Mouse (Mus musculus) kidney, postnatal 14 days (tissue): Measurements from ENCODE around the gene Gpn2.

Source experiments
- DNase-seq: peaks from one replicate; pipeline ENCODE4 v3.0.0; 2022; ENCODE audit warnings: mixed read lengths

Gene Gpn2

GRCm38 (mm10) chr4:133595538-133595937, 11.4 kb downstream of the Gpn2 start:
- no peak for DNase-seq

DNA sequence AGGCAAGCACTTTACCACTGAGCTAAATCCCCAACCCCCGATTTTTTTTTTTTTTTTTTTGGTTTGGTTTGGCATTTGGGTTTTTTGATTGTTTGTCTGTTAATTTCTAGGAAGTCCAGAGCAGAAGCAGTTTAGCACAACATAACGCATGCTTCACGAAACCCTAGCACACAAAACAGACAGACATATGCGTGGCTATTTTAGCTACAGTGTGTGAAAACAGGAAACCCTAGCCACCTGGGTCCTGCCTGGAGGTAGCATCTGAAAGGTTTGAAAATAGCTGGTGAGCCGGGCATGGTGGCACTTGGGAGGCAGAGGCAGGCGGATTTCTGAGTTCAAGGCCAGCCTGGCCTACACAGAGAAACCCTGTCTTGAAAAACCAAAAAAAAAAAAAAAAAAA, 11.9 kb downstream of the Gpn2 start:
- DNase-seq: no peak

- peak; percentile 43 for DNase-seq
These were observed 14.5 kb downstream of the Gpn2 start for GRCm38 (mm10) chr4:133598616-133599015.

DNA sequence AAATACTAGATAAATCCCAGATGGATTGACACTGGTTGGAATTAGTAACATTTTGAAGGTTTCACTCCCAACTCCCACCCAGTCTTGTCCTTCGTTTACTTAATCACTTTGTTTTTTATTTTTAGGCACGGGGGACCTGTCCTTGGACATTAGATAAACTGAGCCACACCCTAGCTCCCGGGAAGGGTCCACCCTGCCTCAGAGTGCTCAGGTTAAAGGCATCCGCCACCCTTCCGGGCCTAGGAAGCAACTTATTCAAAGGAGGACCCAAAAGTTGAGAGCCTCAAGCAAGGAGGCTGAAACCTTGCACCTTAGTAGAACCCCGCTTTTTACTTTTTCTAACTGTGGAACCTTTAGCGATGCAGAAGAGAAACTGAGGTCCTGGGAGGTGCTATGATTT, 15.0 kb downstream of the Gpn2 start:
- no peak for DNase-seq

DNA sequence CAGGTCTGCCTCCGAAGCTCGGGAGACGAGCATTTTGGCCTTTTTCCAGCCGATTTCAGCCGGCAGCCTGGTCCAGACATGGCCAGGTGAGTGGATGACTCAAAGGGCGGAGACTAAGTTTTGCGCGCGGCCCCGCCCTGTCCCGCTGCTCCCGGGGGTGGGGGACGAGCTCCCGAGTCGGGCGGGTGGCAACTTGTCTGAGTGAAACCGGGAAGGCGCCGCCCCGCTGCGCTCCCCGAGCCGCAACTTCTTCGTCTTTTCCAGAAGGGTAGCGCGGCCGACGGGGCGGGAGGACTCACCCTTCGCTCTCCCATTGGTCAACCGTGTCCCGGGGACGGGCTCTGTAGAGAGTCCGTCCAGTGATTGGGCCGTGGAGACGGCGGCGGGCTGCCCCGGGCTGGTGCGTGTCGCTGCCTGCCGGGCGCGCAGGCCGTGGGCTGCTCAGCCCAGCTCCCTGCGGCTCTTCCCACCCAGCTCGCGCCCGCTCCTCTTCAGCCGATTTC, 15.5 kb downstream of the Gpn2 start:
- DNase-seq: peak; percentile 95

DNA sequence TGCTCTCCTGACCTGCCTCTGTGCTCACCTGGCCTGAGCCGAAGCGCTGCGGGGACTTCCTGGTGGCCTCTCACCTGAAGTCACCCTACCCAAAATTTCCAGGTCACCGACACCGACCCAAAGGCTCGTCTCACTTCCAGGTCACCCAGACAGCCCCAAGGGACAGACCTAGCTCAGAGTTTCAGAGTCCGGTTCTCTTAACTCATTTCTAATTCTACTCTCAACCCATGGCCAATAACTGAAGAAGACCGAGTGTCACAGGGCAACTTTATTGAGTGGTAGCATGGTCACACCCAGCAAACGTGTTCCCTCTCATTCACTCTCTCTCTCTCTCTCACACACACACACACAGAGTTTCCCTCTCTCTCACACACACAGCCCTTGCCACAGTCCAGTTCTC, 16.1 kb downstream of the Gpn2 start:
- DNase-seq: no peak

GRCm38 (mm10) chr4:133601721-133602218, 17.6 kb downstream of the Gpn2 start, which contains the start of gene Sfn:
Sfn (minus strand) TSS chr4:133602168.
- peak; percentile 79 for DNase-seq

GRCm38 (mm10) chr4:133603056-133603455, 18.9 kb downstream of the Gpn2 start:
- no peak for DNase-seq

GRCm38 (mm10) chr4:133604175-133604574, 20.0 kb downstream of the Gpn2 start:
- DNase-seq: no peak

DNA sequence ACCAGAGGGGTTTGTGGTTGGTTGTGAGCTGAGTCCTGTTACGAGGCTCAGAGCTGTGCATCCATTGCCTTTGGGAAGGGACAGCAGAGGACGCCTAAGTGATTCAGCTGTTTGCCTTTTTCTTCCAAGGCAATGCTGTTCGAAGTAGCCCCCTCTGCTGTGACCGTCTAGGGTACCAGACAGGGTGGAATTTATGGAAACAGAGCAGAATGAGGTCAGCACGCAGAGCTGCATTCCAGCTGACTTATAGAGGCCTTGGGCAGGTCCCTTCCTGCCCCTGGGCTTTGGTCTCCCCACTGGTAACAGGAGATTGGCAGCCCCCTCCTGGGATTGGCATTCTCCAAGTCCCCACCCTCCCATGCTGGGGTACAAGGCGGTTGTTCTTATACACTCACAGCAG, 20.7 kb downstream of the Gpn2 start:
- no peak for DNase-seq

DNA sequence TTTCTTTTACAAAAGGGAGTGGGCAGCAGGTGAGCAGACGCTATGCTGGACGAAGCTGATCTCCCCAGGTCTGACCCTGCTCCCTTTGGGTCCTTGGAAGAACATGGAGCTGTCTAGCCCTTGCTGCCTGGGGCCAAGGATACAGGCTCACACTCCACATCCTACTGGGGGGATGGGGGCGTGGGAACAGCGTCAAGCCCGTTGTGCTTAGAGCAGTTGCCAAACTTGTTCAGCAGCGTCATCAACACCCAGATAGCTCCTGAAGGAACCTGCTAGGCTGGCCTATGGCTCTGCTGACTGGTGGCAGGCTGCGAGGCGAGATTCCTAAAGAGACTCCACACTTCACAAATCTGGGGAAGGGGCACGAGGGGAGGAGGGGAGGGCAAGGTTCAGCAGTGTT, 21.2 kb downstream of the Gpn2 start:
- no peak for DNase-seq

DNA sequence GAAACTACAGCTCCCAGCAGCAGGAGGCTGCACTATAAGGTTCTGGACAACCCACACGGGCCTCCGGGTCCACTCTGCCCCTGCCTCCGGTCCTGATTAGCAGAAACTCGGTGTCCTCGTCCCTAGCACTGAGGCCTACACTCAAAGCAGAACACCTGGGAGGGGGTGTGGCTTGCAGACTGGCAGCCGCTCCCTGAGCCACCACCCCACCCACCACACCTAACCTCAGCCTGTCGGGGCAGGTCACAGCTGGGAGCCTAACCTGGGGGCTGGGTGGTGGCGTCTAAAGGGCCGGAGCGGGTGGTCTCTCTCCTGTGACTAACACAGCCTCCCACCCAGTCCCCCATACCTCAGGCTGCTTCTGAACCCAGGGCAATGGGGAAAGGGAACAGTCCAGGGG, 23.1 kb downstream of the Gpn2 start:
- DNase-seq: no peak

DNA sequence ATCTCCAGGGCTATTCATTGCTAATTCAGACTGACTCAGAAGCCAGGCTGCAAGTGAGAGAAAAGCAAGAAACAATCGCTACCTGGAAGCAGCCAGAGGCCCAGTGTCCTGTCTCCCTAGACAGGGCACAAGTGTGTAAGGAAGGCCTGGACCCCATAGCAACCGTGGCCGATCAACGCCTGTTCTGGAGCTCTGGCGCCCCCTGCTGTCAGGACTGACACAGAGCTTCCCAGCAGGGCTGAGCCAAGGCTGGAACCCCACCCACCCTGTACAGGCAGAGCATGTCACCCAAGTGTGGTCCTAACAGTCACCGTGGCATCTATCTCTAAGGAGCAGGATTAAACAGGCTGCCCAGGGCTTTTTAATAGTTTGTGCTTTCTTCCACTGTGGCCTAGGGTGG, 25.6 kb downstream of the Gpn2 start:
- DNase-seq: peak; percentile 87

DNA sequence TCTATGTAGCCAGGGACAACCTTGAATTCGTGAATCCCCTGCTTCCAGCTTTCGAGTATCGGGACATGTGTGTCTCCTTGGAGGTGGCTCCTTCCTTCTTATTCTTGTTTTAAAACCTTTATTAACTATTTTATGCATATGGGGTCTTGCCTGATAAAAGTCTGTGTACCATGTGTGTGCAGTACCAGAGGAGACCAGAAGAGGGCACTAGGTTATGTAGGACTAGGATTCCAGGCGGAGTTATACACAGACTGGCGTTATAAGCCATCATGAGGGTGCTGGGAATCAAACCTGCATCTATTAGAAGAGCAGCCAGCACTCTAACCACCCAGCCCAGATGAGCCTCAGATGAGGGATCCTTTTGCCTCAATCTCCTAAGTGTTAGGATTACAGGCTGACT, 27.7 kb downstream of the Gpn2 start:
- no peak for DNase-seq

GRCm38 (mm10) chr4:133612416-133612815, 28.3 kb downstream of the Gpn2 start:
- DNase-seq: no peak

DNA sequence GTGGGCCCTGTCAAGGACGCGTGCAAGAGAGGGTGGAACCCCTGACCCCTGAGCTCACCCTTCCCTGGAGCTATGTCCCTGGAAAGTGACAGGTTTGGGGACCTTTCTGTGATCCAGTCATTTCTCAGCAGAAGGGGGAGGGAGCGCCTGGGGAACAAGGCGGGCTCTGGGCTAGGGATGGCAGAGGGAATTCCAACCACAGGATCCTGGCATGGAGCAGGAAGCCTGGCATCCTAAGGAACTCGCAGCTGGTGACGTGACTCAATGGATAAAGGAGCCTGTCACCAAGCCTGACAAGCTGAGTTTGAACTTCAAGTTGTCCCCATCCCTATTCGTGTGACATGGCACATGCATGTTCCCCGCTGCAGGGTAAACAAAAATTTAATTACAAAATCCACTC, 28.9 kb downstream of the Gpn2 start:
- no peak for DNase-seq

- DNase-seq: no peak
These were observed 29.7 kb downstream of the Gpn2 start for GRCm38 (mm10) chr4:133613867-133614266.

DNA sequence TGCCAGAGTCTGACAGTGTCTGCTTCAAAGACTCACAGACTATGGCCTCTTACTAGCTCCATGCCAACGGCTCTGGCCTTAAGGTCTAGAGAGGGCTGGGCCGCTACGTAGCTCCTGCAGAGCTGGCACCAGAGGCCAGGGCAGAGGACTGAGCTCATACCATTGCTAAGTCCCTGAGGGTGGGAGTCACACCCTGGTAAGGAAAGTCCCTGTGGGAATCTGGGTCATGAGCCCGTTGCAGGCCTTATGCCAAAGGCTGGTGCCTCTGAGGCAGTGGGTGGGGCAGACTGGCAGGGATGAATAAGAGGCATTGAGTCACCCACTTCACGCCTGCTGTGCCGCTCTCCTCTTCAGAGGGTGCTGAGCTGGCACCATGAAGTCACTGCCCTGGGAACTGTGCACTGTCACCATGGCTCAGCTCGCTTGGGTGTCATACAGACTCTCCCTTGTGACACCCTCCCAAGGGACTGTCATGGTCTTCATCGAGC, 30.2 kb downstream of the Gpn2 start:
- DNase-seq: no peak

DNA sequence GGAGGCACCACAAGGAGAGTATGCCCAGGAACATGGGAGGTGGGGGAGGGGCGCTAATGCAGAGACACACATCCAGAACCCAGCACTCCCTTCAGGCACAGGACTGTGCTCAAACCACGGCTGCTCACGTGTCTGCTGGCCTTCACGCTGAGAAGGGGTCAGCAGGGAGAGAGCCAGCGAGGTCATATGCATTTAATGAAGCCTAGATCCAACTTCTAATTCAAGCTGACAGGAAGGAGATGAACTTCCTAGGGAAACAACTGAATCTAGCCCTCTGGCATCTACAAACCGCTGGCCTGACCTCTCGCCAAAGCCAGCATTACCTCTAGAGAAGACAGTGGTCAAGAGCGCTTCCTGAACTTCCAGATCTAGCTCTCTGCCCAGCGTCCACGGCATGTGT, 31.3 kb downstream of the Gpn2 start:
- DNase-seq: peak; percentile 50

DNA sequence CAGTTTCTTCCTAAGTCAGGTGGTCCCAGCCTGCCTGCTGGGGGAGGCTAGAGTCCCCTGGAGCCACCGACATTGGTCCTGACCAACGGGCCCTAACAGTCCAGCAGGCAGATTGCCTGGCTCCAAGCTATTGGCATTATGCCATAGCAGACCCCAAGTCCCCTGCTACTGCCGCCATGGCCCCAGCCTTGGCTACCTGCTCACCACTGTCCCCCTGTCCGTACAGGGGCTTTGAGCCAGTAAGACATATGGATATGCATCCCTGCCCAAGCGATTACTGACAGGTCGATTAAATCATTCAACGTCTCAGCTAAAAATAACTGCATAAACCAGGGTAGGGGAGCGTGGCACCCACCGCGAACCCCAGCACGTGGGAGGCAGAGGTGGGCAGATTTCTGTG, 33.8 kb downstream of the Gpn2 start:
- DNase-seq: no peak

DNA sequence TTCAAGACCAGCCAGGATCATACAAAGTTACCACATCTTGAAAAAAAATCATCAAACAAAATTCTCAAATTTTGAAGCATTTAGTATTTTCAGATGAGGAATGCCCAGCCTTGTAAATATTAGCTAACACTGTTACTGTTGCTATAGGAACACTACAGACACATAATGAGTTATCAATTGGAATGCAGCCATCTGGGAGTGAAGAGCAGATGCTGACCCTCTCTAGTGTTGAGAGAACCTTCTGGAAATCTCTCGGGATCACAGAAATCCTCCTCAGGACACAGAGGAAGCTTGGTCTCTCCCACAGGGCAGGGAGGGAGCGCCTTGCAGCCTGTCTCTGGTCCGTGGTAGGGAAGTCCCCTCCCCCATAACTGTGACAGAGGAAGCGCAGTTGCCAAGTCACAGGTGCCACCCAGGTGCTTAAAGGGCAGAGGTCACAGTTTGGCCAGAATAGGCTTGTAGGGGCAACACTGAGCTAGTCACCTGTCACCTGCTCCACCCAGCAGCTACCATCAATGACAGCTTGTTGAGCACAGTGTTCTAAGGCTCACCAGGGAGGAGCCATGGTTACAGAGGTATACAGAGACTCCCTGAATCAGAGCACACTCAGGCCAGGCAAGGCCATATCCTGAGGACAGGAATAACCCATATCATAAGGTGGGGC, 35.4 kb downstream of the Gpn2 start:
- no peak for DNase-seq

DNA sequence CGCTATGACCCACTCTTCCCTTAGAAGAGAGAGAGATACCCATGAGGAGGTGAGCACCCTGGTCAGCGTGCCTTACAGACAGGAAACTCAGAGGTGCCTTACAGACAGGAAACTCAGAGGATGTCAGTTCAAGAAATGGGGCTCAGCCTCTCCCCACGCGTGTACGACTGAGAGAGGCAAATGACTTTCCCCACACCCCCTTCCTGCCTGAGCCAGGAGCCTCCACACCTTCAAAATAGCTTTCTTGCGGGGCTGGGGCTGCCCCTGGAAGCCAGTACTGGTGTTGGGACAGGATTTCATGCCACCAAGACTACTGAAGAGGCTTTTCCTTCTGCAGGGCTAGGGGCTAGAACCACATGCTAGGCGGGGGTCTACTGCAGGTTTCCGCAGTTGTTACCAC, 36.5 kb downstream of the Gpn2 start:
- no peak for DNase-seq

DNA sequence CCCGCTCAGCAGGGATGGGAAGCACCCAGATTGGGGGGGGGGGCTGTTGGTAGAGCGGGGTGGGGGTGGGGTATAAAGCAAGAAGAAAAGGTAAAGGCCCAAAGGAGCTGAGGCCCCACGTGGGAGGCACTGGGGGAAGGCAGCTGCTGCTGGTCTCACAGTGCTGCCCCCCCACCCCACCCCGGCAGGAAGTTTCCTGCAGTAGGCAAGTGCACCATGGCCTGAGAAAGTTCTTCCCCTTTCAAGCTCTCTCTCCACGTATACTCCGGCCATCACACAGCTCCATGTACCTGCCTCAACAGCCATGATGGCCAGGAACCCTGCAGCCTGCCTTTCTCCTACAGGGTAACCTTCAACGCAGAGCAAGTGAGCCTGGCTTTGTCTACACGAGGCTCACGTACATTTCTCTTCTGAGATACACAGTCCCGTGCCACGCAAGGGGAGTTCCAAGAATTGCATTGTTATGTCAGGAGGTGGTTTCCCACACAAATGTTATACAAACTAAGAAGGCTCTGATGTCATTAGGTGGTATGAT, 38.1 kb downstream of the Gpn2 start:
- no peak for DNase-seq

DNA sequence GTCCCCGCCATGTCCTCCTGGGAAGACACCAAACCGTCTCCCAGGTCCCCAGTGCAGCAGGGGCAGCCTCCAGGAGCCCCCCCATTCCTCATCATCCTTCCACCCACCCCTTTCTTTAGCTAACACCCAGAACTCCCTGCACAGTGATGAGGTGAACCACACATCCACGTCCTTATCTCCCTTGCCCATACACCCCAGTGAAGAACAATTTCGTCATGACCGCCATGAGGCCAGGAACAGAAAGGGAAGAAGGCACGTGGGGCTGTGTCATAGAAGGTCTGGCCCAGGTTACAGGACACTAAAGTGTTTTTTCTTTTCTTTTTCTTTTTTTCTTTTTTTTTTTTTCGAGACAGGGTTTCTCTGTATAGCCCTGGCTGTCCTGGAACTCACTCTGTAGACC, 40.7 kb downstream of the Gpn2 start:
- DNase-seq: no peak

- peak; percentile 85 for DNase-seq
These were observed 41.5 kb downstream of the Gpn2 start for GRCm38 (mm10) chr4:133625621-133626071.
